Mouse (Mus musculus) forebrain, embryonic 12.5 days (tissue): ENCODE measurements around the gene Idh3b. TPM values are rescaled to one million over a fixed set of nuclear protein-coding genes. Genes with fewer than 3 reads are reported as not detected.
A peak's percentile ranks its signal among the peaks of the same experiment; 100 is the strongest.

ENCODE experiments used
- ATAC-seq: fragments of 200-750 bp; cut with Nextera tagmentation; 2 replicates; pipeline ENCODE4 v1.8.0; 2017; ENCODE audit warnings: moderate TSS enrichment; ENCODE audit not compliant: low FRiP score
- H3K27ac ChIP-seq: fragments of 300-500 bp; sonication (generic); 2 replicates; pipeline ENCODE4 v1.5.1; 2016; ENCODE audit warnings: mild to moderate bottlenecking
- H3K27me3 ChIP-seq: fragments of 300-500 bp; sonication (generic); 2 replicates; pipeline ENCODE4 v1.6.1; 2016; ENCODE audit warnings: mild to moderate bottlenecking
- H3K36me3 ChIP-seq: fragments of 300-500 bp; sonication (generic); replicated peaks from 2 replicates; pipeline ENCODE4 v1.6.1; 2016; ENCODE audit warnings: mild to moderate bottlenecking
- H3K4me1 ChIP-seq: fragments of 300-500 bp; sonication (generic); 2 replicates; pipeline ENCODE4 v1.6.1; 2016
- H3K4me2 ChIP-seq: fragments of 300-500 bp; sonication (generic); 2 replicates; pipeline ENCODE4 v1.6.1; 2016; ENCODE audit warnings: mild to moderate bottlenecking, moderate library complexity
- H3K4me3 ChIP-seq: fragments of 300-500 bp; sonication (generic); replicated peaks from 2 replicates; pipeline ENCODE4 v1.5.1; 2016; ENCODE audit warnings: mild to moderate bottlenecking
- H3K9ac ChIP-seq: fragments of 300-500 bp; sonication (generic); 2 replicates; pipeline ENCODE4 v1.6.1; 2016; ENCODE audit warnings: mild to moderate bottlenecking
- H3K9me3 ChIP-seq: fragments of 300-500 bp; sonication (generic); 2 replicates; pipeline ENCODE4 v1.6.1; 2016
- WGBS: fragments of 180-500 bp; shearing (Covaris S2); methylation state at CpG from one replicate; pipeline ENCODE4 v1.1.7; 2016; 5-methylcytosine and 5-hydroxymethylcytosine counted together
- polyA plus RNA-seq: library from polyadenylated mRNA; unstranded; fragments of >200 nt; fragmentation: Nextera tagmentation; extraction: Ambion mirVana; gene quantifications from 2 replicates; pipeline ENCODE4 v1.2.1, GENCODE M21; 2016

The Idh3b gene
- polyA plus RNA-seq: 130 TPM in 2 replicates

GRCm38 (mm10) chr2:130283854-130284654 lies at the start of gene Idh3b:
Gene Idh3b, minus strand, starts transcription at chr2:130284547.
- peak within 1 kb of the TSS; percentile 84 for H3K4me3 ChIP-seq
- under 1% methylated on average over 49 of the region's 51 CpGs for WGBS
- H3K4me1 ChIP-seq: peaks cover 15% of the 10 kb centered on the region
- no peaks in the 10 kb centered on the region for H3K27me3 ChIP-seq
- peak; percentile 91 for ATAC-seq
- peaks cover 24% of the 10 kb centered on the region for H3K36me3 ChIP-seq
- H3K9me3 ChIP-seq: no peaks in the 10 kb centered on the region
- H3K4me2 ChIP-seq: peak within 1 kb of the TSS; percentile 98
- H3K9ac ChIP-seq: peak within 1 kb of the TSS; percentile 91
- H3K27ac ChIP-seq: peak within 1 kb of the TSS; percentile 57; the same call in 1 of the 2 replicates

GRCm38 (mm10) chr2:130329502-130329901 lies 45.2 kb upstream of the Idh3b start:
- Histone ChIP-seq H3K27ac (no peak overlapping the region), H3K36me3 (no peaks in the 10 kb centered on the region), H3K4me3 (no peak overlapping the region), H3K9ac (no peak overlapping the region), H3K9me3 (no peaks in the 10 kb centered on the region), H3K27me3 (no peaks in the 10 kb centered on the region), H3K4me1 (no peaks in the 10 kb centered on the region), H3K4me2 (no peak overlapping the region)
- ATAC-seq: no peak
- WGBS: 89% methylated on average over 2 of the region's 2 CpGs

- no peak overlapping the region for H3K9ac ChIP-seq
- ATAC-seq: no peak
- H3K27me3 ChIP-seq: no peaks in the 10 kb centered on the region
- no peaks in the 10 kb centered on the region for H3K36me3 ChIP-seq
- H3K4me2 ChIP-seq: no peak overlapping the region
- H3K9me3 ChIP-seq: no peaks in the 10 kb centered on the region
- no peak overlapping the region for H3K27ac ChIP-seq
- WGBS: 68% methylated on average over 1 of the region's 1 CpGs
- no peaks in the 10 kb centered on the region for H3K4me1 ChIP-seq
- no peak overlapping the region for H3K4me3 ChIP-seq
Observed at GRCm38 (mm10) chr2:130327057-130327456, 42.7 kb upstream of the Idh3b start.

DNA sequence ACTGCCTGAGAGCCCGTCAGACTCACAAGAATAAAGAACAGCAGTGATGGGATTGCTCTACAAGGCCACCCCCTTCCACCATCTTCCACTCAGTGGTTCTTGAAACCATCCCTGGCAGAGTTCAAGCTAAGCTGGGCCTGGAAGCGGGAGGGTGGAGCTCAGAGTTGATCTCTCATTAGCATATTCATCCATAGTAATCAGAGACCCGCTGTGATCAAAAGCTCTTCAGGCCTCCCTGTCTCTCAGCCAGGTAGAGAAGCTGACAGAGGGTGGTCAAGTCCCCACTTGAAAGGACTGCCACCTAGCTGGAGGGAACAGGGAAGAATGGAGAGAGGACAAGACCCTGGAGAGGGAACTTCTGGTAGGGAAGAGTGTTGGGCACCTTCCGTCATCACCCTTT lies 18.7 kb upstream of the Idh3b start:
- Histone ChIP-seq H3K27ac (no peak overlapping the region), H3K4me2 (no peak overlapping the region), H3K9ac (no peak overlapping the region), H3K4me1 (peaks cover 5% of the 10 kb centered on the region; the same call in 1 of the 2 replicates), H3K4me3 (no peak overlapping the region), H3K36me3 (peaks cover 31% of the 10 kb centered on the region), H3K9me3 (no peaks in the 10 kb centered on the region), H3K27me3 (no peaks in the 10 kb centered on the region)
- no peak for ATAC-seq
- WGBS: 49% methylated on average over 4 of the region's 4 CpGs

- Histone ChIP-seq H3K27me3 (peaks cover 36% of the 10 kb centered on the region), H3K4me1 (peaks cover 42% of the 10 kb centered on the region), H3K27ac (no peak overlapping the region), H3K4me3 (no peak overlapping the region), H3K9ac (peak overlapping the region; percentile 17; the same call in 1 of the 2 replicates), H3K4me2 (no peak overlapping the region), H3K9me3 (no peaks in the 10 kb centered on the region), H3K36me3 (no peaks in the 10 kb centered on the region; the same call in 1 of the 2 replicates)
- no peak for ATAC-seq
- WGBS: 92% methylated on average over 9 of the region's 9 CpGs
Observed at GRCm38 (mm10) chr2:130297580-130297979, 13.2 kb upstream of the Idh3b start.

DNA sequence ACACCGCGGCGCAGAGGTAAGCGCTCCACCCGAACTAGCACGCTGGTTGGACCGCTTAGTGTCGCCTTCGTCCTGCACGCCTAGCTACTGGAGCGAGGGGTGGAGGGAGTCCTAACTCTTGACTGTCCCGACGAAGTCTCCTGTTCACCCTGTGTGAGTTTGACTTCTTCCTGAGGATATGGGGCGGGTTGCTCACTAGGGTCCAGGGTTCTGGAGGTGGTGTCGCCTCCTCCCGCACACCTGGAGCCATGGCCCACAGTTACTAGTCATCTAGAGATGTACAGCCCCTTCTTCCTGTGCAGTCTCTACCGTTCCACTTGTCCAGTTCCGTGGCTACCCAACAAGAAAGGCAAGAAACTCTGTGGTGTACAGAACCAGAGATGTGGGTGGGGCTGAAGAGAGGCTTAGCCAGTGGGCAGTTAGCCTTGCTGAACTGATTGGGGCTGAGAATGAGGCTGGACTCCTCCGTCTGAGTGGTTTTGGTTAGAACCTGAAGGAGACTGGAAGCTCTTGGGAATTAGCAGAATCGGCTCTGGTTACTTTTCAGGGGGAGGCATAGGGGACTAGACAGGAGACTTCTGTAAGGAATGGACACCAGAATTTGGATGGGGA lies 11.9 kb upstream of the Idh3b start:
- Histone ChIP-seq H3K36me3 (no peaks in the 10 kb centered on the region; the same call in 1 of the 2 replicates), H3K4me1 (peaks cover 42% of the 10 kb centered on the region), H3K9me3 (no peaks in the 10 kb centered on the region), H3K27me3 (peaks cover 36% of the 10 kb centered on the region), H3K4me2 (peak overlapping the region; percentile 70), H3K4me3 (peak overlapping the region; percentile 81), H3K9ac (peak overlapping the region; percentile 90), H3K27ac (peak overlapping the region; percentile 87; the same call in 1 of the 2 replicates)
- 3% methylated on average over 20 of the region's 20 CpGs for WGBS
- ATAC-seq: no peak

GRCm38 (mm10) chr2:130295331-130296133 lies 11.2 kb upstream of the Idh3b start:
- ATAC-seq: peak; percentile 79
- no peaks in the 10 kb centered on the region; the same call in 1 of the 2 replicates for H3K36me3 ChIP-seq
- WGBS: under 1% methylated on average over 63 of the region's 99 CpGs
- H3K27me3 ChIP-seq: peaks cover 36% of the 10 kb centered on the region
- no peaks in the 10 kb centered on the region for H3K9me3 ChIP-seq
- H3K4me3 ChIP-seq: peak overlapping the region; percentile 81
- H3K9ac ChIP-seq: peak overlapping the region; percentile 90
- H3K4me2 ChIP-seq: peak overlapping the region; percentile 70
- peak overlapping the region; percentile 87 for H3K27ac ChIP-seq
- H3K4me1 ChIP-seq: peaks cover 42% of the 10 kb centered on the region

DNA sequence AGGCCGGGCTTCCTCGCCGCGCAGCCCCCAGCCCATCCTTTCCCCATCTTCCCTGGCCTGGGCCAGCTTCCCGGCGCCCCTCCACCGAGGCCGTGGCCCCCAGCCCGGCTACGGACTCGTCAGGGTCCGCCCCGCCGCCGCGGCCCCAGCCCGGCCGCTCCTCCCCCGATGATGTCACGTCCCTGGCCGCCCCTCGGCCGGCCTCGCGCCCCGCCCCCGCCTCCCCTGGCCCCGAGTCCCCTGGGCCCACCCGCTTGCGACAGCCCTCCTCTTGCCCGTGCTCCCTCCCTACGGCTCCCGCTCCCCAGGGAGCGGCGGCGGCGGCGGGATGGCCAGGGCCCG lies 10.6 kb upstream of the Idh3b start, which contains the start of gene Ebf4:
Gene Ebf4, plus strand, starts transcription at position 234 of the 342 bp plus-strand sequence.
- Histone ChIP-seq H3K27me3 (peaks cover 36% of the 10 kb centered on the region), H3K4me1 (peaks cover 42% of the 10 kb centered on the region)
- WGBS: under 1% methylated on average over 35 of the region's 39 CpGs

DNA sequence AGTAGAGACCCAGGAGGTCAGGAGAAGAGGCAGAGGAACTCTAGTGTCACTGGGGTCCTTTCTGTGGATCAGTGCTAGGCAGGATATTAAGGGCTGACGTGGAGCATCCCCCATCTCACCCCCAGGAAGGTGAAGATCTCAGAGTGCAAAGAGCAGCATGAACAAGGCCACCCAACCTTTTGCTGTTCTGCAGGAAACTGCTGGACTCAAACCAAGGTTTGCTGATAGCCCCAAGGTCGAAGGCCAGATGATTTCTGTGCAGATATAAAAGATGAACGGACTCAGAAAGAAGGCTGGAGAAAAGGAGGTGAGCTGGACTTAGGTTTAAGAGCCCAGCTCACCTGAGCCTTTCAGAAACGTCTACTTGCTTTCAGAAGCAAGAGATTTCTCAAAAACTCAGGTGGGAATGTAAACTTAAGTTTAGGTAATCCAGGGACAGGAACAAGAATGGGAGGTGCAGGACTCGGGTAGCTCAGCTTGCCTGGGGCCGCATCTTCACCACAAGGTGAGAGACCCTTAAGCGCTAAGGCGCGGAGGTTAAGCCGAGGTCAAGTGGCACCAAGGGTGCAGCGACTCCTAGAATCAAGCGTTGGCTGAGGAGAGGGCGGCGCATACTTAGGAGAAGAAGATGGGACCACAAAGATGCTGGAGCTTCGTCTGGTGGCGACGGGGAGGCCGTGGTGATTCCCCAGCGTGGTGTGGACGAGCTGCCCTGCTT lies 10.0 kb upstream of the Idh3b start:
- Histone ChIP-seq H3K36me3 (no peaks in the 10 kb centered on the region; the same call in 1 of the 2 replicates), H3K4me1 (peaks cover 42% of the 10 kb centered on the region), H3K27ac (peak overlapping the region; percentile 87), H3K9ac (peak overlapping the region; percentile 90), H3K4me2 (peak overlapping the region; percentile 70), H3K27me3 (peaks cover 36% of the 10 kb centered on the region), H3K4me3 (peak overlapping the region; percentile 81), H3K9me3 (no peaks in the 10 kb centered on the region)
- WGBS: 10% methylated on average over 19 of the region's 20 CpGs
- ATAC-seq: no peak

More for the DNA sequence above, 10.6 kb upstream of the Idh3b start, which contains the start of gene Ebf4:
- Histone ChIP-seq H3K4me2 (peak within 1 kb of the TSS; percentile 70), H3K9me3 (no peaks in the 10 kb centered on the region), H3K9ac (peak within 1 kb of the TSS; percentile 90), H3K27ac (peak within 1 kb of the TSS; percentile 87), H3K36me3 (no peaks in the 10 kb centered on the region; the same call in 1 of the 2 replicates), H3K4me3 (peak within 1 kb of the TSS; percentile 81)
- ATAC-seq: peak; percentile 82

- H3K4me2 ChIP-seq: no peak overlapping the region
- H3K4me1 ChIP-seq: peaks cover 36% of the 10 kb centered on the region
- H3K27me3 ChIP-seq: peaks cover 36% of the 10 kb centered on the region
- H3K9me3 ChIP-seq: no peaks in the 10 kb centered on the region
- H3K36me3 ChIP-seq: no peaks in the 10 kb centered on the region
- H3K9ac ChIP-seq: no peak overlapping the region
- no peak overlapping the region for H3K27ac ChIP-seq
- no peak overlapping the region for H3K4me3 ChIP-seq
- 5% methylated on average over 4 of the region's 4 CpGs for WGBS
- peak; percentile 22; the same call in 1 of the 2 replicates for ATAC-seq
Observed at GRCm38 (mm10) chr2:130293486-130293885, 9.1 kb upstream of the Idh3b start.

- no peak for ATAC-seq
- Histone ChIP-seq H3K4me1 (peaks cover 36% of the 10 kb centered on the region), H3K4me3 (no peak overlapping the region), H3K27ac (no peak overlapping the region), H3K9ac (no peak overlapping the region), H3K36me3 (no peaks in the 10 kb centered on the region), H3K9me3 (no peaks in the 10 kb centered on the region), H3K27me3 (peaks cover 36% of the 10 kb centered on the region), H3K4me2 (no peak overlapping the region)
- WGBS: 52% methylated on average over 3 of the region's 3 CpGs
Observed at GRCm38 (mm10) chr2:130293009-130293408, 8.7 kb upstream of the Idh3b start.
